In genomic region chr2:33486866-33487265, GRCm38 (mm10) we compare ENCODE assay signal across 8 mouse cellular contexts. TPM values are rescaled to one million over a fixed set of nuclear protein-coding genes. Genes with fewer than 3 reads are reported as not detected.
DNase-seq lines count a peak whose midpoint lies in the region; ATAC-seq lines count a peak whose summit lies in the region.

No protein-coding gene starts in this region.

- no peak for ATAC-seq in forebrain, embryonic 12.5 days (ENCODE audit: low FRiP score)
- peak; percentile 54; the same call in 1 of the 2 replicates for ATAC-seq in forebrain, embryonic 16.5 days
- ATAC-seq in hindbrain, embryonic 15.5 days (ENCODE audit: low FRiP score, low read depth): peak; percentile 36; the same call in 1 of the 2 replicates
- peak; percentile 75; the same call in 1 of the 2 replicates for ATAC-seq in midbrain, embryonic 16.5 days

- H3K27ac ChIP-seq in forebrain, embryonic 10.5 days: no peak overlapping the region
- H3K27ac ChIP-seq in forebrain, embryonic 12.5 days: no peak overlapping the region
- H3K27ac ChIP-seq in forebrain, embryonic 16.5 days (ENCODE audit: low read length): no peak overlapping the region
- peak overlapping the region; percentile 55; the same call in 1 of the 2 replicates for H3K27ac ChIP-seq in hindbrain, embryonic 15.5 days (replicated peaks)
- no peak overlapping the region for H3K27ac ChIP-seq in midbrain, embryonic 16.5 days (ENCODE audit: low read length)

- DNase-seq in forebrain, embryonic 10.5 days (ENCODE audit: extremely low spot score, low spot score): peak; percentile 81
- peak; percentile 70 for DNase-seq in cerebellum, adult 11 months
- DNase-seq in left cerebral cortex, postnatal 36 days (ENCODE audit: low spot score in 2 of 2): peak; percentile 60 to 71
- DNase-seq in spleen, postnatal 36 days (ENCODE audit: low spot score in 2 of 2): peak; percentile 18 to 21

- WGBS in forebrain, embryonic 10.5 days: 9% methylated on average over 9 of the region's 9 CpGs
- WGBS in forebrain, embryonic 12.5 days: 8% methylated on average over 9 of the region's 9 CpGs
- WGBS in forebrain, embryonic 16.5 days: 4% methylated on average over 9 of the region's 9 CpGs
- 8% methylated on average over 9 of the region's 9 CpGs for WGBS in hindbrain, embryonic 15.5 days
- 6% methylated on average over 9 of the region's 9 CpGs for WGBS in midbrain, embryonic 16.5 days

- H3K4me3 ChIP-seq in forebrain, embryonic 10.5 days: no peak overlapping the region
- H3K4me3 ChIP-seq in forebrain, embryonic 12.5 days (replicated peaks): no peak overlapping the region
- H3K4me3 ChIP-seq in forebrain, embryonic 16.5 days (replicated peaks; ENCODE audit: low read length): no peak overlapping the region
- no peak overlapping the region for H3K4me3 ChIP-seq in hindbrain, embryonic 15.5 days
- no peak overlapping the region for H3K4me3 ChIP-seq in midbrain, embryonic 16.5 days (ENCODE audit: low read depth, low read length)

- H3K36me3 ChIP-seq in forebrain, embryonic 10.5 days (replicated peaks): no peaks in the 10 kb centered on the region
- no peaks in the 10 kb centered on the region for H3K36me3 ChIP-seq in forebrain, embryonic 12.5 days (replicated peaks)
- no peaks in the 10 kb centered on the region for H3K36me3 ChIP-seq in forebrain, embryonic 16.5 days (ENCODE audit: control insufficient read depth, insufficient read depth)
- H3K36me3 ChIP-seq in hindbrain, embryonic 15.5 days: no peaks in the 10 kb centered on the region
- no peaks in the 10 kb centered on the region for H3K36me3 ChIP-seq in midbrain, embryonic 16.5 days (ENCODE audit: control insufficient read depth, insufficient read depth, low read length)

- intact Hi-C loops in left cerebral cortex, postnatal 36 days (cut with DNase I): loop anchor here (1.0 to 5.0 kb wide), 4 partner anchors 55 to 245 kb away; no protein-coding TSS in a partner anchor

- peaks cover 44% of the 10 kb centered on the region for H3K27me3 ChIP-seq in forebrain, embryonic 10.5 days (ENCODE audit: poor library complexity, severe bottlenecking)
- H3K27me3 ChIP-seq in forebrain, embryonic 12.5 days: peaks cover 28% of the 10 kb centered on the region
- H3K27me3 ChIP-seq in forebrain, embryonic 16.5 days (replicated peaks; ENCODE audit: control insufficient read depth, insufficient read depth, low read length): peaks cover 2% of the 10 kb centered on the region
- peaks cover 7% of the 10 kb centered on the region for H3K27me3 ChIP-seq in hindbrain, embryonic 15.5 days
- 0 out of 2 replicates have a peak, but pooled peaks cover 6% of the 10 kb centered on the region for H3K27me3 ChIP-seq in midbrain, embryonic 16.5 days (ENCODE audit: control insufficient read depth, insufficient read depth, low read depth, low read length)

- H3K4me1 ChIP-seq in forebrain, embryonic 10.5 days: 0 out of 2 replicates have a peak, but pooled peaks cover 4% of the 10 kb centered on the region
- no peaks in the 10 kb centered on the region for H3K4me1 ChIP-seq in forebrain, embryonic 12.5 days
- peaks cover 5% of the 10 kb centered on the region; the same call in 1 of the 2 replicates for H3K4me1 ChIP-seq in forebrain, embryonic 16.5 days (replicated peaks; ENCODE audit: control insufficient read depth, insufficient read depth, low read length)
- H3K4me1 ChIP-seq in hindbrain, embryonic 15.5 days (replicated peaks): peaks cover 7% of the 10 kb centered on the region
- peaks cover 4% of the 10 kb centered on the region; the same call in 1 of the 2 replicates for H3K4me1 ChIP-seq in midbrain, embryonic 16.5 days (ENCODE audit: control insufficient read depth, insufficient read depth, low read length)

- H3K9me3 ChIP-seq in forebrain, embryonic 10.5 days: no peaks in the 10 kb centered on the region
- no peaks in the 10 kb centered on the region for H3K9me3 ChIP-seq in forebrain, embryonic 12.5 days
- no peaks in the 10 kb centered on the region for H3K9me3 ChIP-seq in forebrain, embryonic 16.5 days (ENCODE audit: control insufficient read depth, low read length)
- H3K9me3 ChIP-seq in hindbrain, embryonic 15.5 days: no peaks in the 10 kb centered on the region
- H3K9me3 ChIP-seq in midbrain, embryonic 16.5 days (replicated peaks; ENCODE audit: control insufficient read depth, low read length, poor library complexity, severe bottlenecking): no peaks in the 10 kb centered on the region

- H3K9ac ChIP-seq in forebrain, embryonic 12.5 days: no peak overlapping the region
- no peak overlapping the region for H3K9ac ChIP-seq in forebrain, embryonic 16.5 days (replicated peaks; ENCODE audit: low read depth, low read length)
- H3K9ac ChIP-seq in hindbrain, embryonic 15.5 days: no peak overlapping the region
- H3K9ac ChIP-seq in midbrain, embryonic 16.5 days (ENCODE audit: low read depth, low read length): no peak overlapping the region

- H3K4me2 ChIP-seq in forebrain, embryonic 12.5 days: no peak overlapping the region
- no peak overlapping the region for H3K4me2 ChIP-seq in forebrain, embryonic 16.5 days (ENCODE audit: low read length)
- H3K4me2 ChIP-seq in hindbrain, embryonic 15.5 days: no peak overlapping the region
- no peak overlapping the region for H3K4me2 ChIP-seq in midbrain, embryonic 16.5 days (ENCODE audit: low read length)

RNA-seq across cellular contexts. Expression of gene Zbtb43, which starts 18.5 kb away (rescaled TPM):
- polyA plus RNA-seq in forebrain, embryonic 10.5 days (2016; fragmentation: Nextera tagmentation; extraction: Ambion mirVana): 19.8 and 19.9 TPM in 2 replicates
- 28.2 and 30.2 TPM in 2 replicates for polyA plus RNA-seq in forebrain, embryonic 12.5 days (2016; fragmentation: Nextera tagmentation; extraction: Ambion mirVana)
- 32.7 and 40.5 TPM in 2 replicates for polyA plus RNA-seq in forebrain, embryonic 16.5 days (2015; fragmentation: Nextera tagmentation; extraction: Ambion mirVana)
- 21.3 and 24.6 TPM in 2 replicates for polyA plus RNA-seq in hindbrain, embryonic 15.5 days (2015; fragmentation: Nextera tagmentation; extraction: Ambion mirVana)
- total RNA-seq in left cerebral cortex, postnatal 36 days (2021): 10 to 100 TPM; 26.7 to 28.3 TPM
- 26.0 and 27.7 TPM in 2 replicates for polyA plus RNA-seq in midbrain, embryonic 16.5 days (2015; fragmentation: Nextera tagmentation; extraction: Ambion mirVana)

RNA-seq across cellular contexts. Expression of gene Zbtb34, which starts 55.7 kb away (rescaled TPM):
- polyA plus RNA-seq in forebrain, embryonic 10.5 days (2016; fragmentation: Nextera tagmentation; extraction: Ambion mirVana): 6.6 and 7.6 TPM in 2 replicates
- polyA plus RNA-seq in forebrain, embryonic 12.5 days (2016; fragmentation: Nextera tagmentation; extraction: Ambion mirVana): 10.4 and 12.4 TPM in 2 replicates
- polyA plus RNA-seq in forebrain, embryonic 16.5 days (2015; fragmentation: Nextera tagmentation; extraction: Ambion mirVana): 9.0 and 10.1 TPM in 2 replicates
- polyA plus RNA-seq in hindbrain, embryonic 15.5 days (2015; fragmentation: Nextera tagmentation; extraction: Ambion mirVana): 8.3 and 8.5 TPM in 2 replicates
- total RNA-seq in left cerebral cortex, postnatal 36 days (2021): 10 to 100 TPM; 18.9 to 27.1 TPM
- 7.6 TPM in 2 replicates for polyA plus RNA-seq in midbrain, embryonic 16.5 days (2015; fragmentation: Nextera tagmentation; extraction: Ambion mirVana)

Comparison
In these comparisons a context has a peak if more than half of its experiments do, and no peak if none do; other contexts are left out.
1. DNase-seq: peak in every context shown above with its lines; median percentile 81 in forebrain, embryonic 10.5 days; 70 in cerebellum, adult 11 months; 66 in left cerebral cortex, postnatal 36 days; 20 in spleen, postnatal 36 days.